Mouse (Mus musculus): ENCODE data around the gene Actl9. TPM values are rescaled to one million over a fixed set of nuclear protein-coding genes. Genes with fewer than 3 reads are reported as not detected.
A peak's percentile ranks its signal among the peaks of the same experiment; 100 is the strongest.

Gene Actl9
- polyA plus RNA-seq, 1 experiment = 0.18 TPM

DNA sequence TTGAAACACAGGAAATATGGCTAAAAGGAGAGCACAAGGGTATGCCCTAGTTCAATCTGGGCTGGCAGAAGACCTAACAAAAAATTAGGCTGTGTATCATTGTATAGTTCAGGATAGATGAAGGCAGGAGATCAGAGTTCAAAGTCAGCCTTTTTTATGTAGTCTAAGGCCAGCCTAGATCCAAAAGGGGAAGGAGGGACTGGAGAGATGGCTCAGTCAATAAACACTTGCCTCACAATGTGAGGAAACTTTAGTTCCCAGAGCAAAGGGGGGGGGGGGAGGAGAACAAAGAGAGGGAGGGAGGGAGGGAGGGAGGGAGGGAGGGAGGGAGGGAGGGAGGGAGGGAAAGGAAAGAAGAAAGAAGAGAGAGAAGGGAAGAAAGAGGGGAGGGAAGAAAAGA, 8.5 kb downstream of the Actl9 start:
- Histone ChIP-seq H3K27ac (ENCODE audit: control insufficient read depth, insufficient read depth, low read length) (no peak overlapping the region), H3K27me3 (ENCODE audit: control insufficient read depth, insufficient read depth, low read length) (no peaks in the 10 kb centered on the region), H3K4me1 (replicated peaks; ENCODE audit: control insufficient read depth, insufficient read depth, low read length) (no peaks in the 10 kb centered on the region), H3K4me3 (ENCODE audit: control insufficient read depth, insufficient read depth, low read length) (no peak overlapping the region), H3K36me3 (ENCODE audit: control insufficient read depth, insufficient read depth, low read length) (no peaks in the 10 kb centered on the region)
- TF ChIP-seq POLR2A (IDR thresholded peaks at IDR 0.05; ENCODE audit: control insufficient read depth, extremely low read depth, insufficient read depth, low read length, poor library complexity) = no peak
- TF ChIP-seq CTCF (IDR thresholded peaks at IDR 0.05; ENCODE audit: borderline replicate concordance, control insufficient read depth, extremely low read depth, insufficient read depth, low read length, poor library complexity) = no peak
- no peak for DNase-seq

DNA sequence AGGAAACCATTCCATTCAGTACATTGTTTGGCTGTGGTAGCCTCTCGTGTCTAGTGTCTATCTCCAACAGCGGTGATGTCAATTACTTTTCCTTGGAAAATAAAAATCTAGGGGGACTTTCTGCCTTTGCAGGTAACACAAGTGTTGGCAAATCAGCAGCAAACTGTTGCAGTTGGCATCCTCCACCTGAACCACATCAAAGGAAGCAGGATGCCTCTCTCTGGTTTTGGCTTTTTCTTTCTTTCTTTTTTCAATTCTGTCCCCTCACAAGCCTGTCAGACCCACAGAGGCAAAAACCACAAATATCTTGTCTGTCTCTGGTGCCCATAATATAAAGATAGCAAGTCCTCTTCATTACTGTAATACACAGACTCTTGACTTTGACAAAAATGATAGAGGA, 23.9 kb downstream of the Actl9 start:
- Histone ChIP-seq H3K36me3 (ENCODE audit: control insufficient read depth, insufficient read depth, low read length) (no peaks in the 10 kb centered on the region), H3K4me1 (replicated peaks; ENCODE audit: control insufficient read depth, insufficient read depth, low read length) (peaks cover 2% of the 10 kb centered on the region), H3K4me3 (ENCODE audit: control insufficient read depth, insufficient read depth, low read length) (no peak overlapping the region), H3K27ac (ENCODE audit: control insufficient read depth, insufficient read depth, low read length) (no peak overlapping the region), H3K27me3 (ENCODE audit: control insufficient read depth, insufficient read depth, low read length) (no peaks in the 10 kb centered on the region)
- peak; percentile 14 for DNase-seq
- WGBS = 38% methylated on average over 2 of the region's 2 CpGs
- no peak for TF ChIP-seq CTCF (IDR thresholded peaks at IDR 0.05; ENCODE audit: borderline replicate concordance, control insufficient read depth, extremely low read depth, insufficient read depth, low read length, poor library complexity)
- TF ChIP-seq POLR2A (IDR thresholded peaks at IDR 0.05; ENCODE audit: control insufficient read depth, extremely low read depth, insufficient read depth, low read length, poor library complexity) = no peak

DNA sequence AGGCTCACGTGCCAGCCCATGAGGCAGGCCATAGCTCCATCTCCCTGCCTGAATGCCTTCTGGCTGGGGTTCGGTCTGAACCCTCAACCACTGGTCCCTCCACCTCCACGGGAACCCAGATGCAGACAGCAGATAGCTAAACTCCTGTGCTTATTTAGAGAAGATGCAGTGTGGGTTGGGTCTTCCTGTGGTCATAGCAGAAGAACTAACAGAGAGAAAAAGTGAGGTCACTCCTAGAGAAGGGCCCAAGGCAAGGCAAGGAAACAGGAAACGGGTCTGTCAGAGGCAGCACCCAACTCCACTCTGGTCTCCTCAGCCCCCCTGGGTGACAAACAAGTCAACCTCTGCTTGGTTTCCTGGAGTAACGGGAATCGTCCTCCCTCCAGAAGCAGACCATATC, 38.5 kb downstream of the Actl9 start:
- Histone ChIP-seq H3K36me3 (ENCODE audit: control insufficient read depth, insufficient read depth, low read length) (no peaks in the 10 kb centered on the region), H3K27me3 (ENCODE audit: control insufficient read depth, insufficient read depth, low read length) (no peaks in the 10 kb centered on the region), H3K27ac (ENCODE audit: control insufficient read depth, insufficient read depth, low read length) (no peak overlapping the region), H3K4me3 (ENCODE audit: control insufficient read depth, insufficient read depth, low read length) (no peak overlapping the region), H3K4me1 (replicated peaks; ENCODE audit: control insufficient read depth, insufficient read depth, low read length) (no peaks in the 10 kb centered on the region)
- no peak for DNase-seq
- WGBS = 33% methylated on average over 6 of the region's 6 CpGs
- TF ChIP-seq CTCF (IDR thresholded peaks at IDR 0.05; ENCODE audit: borderline replicate concordance, control insufficient read depth, extremely low read depth, insufficient read depth, low read length, poor library complexity) = no peak
- no peak for TF ChIP-seq POLR2A (IDR thresholded peaks at IDR 0.05; ENCODE audit: control insufficient read depth, extremely low read depth, insufficient read depth, low read length, poor library complexity)

Other genes with a start within 250 kb of the Actl9 start
- gene Olfr239, start 241.6 kb upstream of the Actl9 start, polyA plus RNA-seq (2012; rRNA removed) = not detected in 2 replicates
- not detected in 2 replicates for gene Olfr1564, start 211.2 kb upstream of the Actl9 start, polyA plus RNA-seq (2012; rRNA removed)
- gene Zfp955a, start 177.8 kb upstream of the Actl9 start, polyA plus RNA-seq (2012; rRNA removed) = 2.6 and 2.8 TPM in 2 replicates
- gene Olfr63, start 168.2 kb upstream of the Actl9 start, polyA plus RNA-seq (2012; rRNA removed) = not detected in 2 replicates
- 4.0 and 4.8 TPM in 2 replicates for gene Zfp955b, start 143.4 kb upstream of the Actl9 start, polyA plus RNA-seq (2012; rRNA removed)
- 2.6 TPM in 2 replicates for gene Zfp81, start 74.0 kb upstream of the Actl9 start, polyA plus RNA-seq (2012; rRNA removed)
- gene Zfp101, start 38.3 kb upstream of the Actl9 start, polyA plus RNA-seq (2012; rRNA removed) = 5.9 and 6.3 TPM in 2 replicates
- 116 and 130 TPM in 2 replicates for gene Adamts10, start 91.3 kb downstream of the Actl9 start, polyA plus RNA-seq (2012; rRNA removed)
- gene Myo1f, start 122.8 kb downstream of the Actl9 start, polyA plus RNA-seq (2012; rRNA removed) = 12.4 and 14.9 TPM in 2 replicates
- gene Zfp414, start 196.2 kb downstream of the Actl9 start, polyA plus RNA-seq (2012; rRNA removed) = 145 and 152 TPM in 2 replicates
- 0.53 and 1.5 TPM in 2 replicates for gene Pram1, start 205.2 kb downstream of the Actl9 start, polyA plus RNA-seq (2012; rRNA removed)